ENCODE assay signal across 11 mouse cellular contexts in the genomic region with DNA sequence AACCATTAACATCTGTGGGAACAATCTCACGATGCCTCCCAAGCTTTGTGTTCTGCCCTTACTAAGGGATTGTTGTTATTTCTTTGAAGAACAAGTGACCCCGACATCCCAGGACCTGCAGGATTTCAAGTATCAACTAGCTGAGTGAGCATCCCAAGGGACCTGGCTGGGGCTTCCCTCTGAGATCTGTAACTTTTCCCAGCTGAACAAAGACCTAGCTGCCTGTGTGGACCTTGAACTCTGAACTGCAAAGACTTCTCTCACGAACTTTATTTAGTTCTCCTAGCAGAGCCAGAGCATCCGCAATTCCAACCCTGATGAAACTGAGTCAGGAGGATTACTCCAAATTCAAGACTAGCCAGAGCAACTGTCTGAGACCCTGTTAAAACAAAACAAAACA. TPM values are rescaled to one million over a fixed set of nuclear protein-coding genes. Genes with fewer than 3 reads are reported as not detected.
DNase-seq lines count a peak whose midpoint lies in the region; ATAC-seq and TF ChIP-seq lines count a peak whose summit lies in the region.
"Had no signal": no experiment of that assay in that cellular context is flagged by ENCODE, and none has a peak within 500 bp of the region (broad histone marks: within the 10 kb centered on the region; RNA-seq: fewer than 3 reads in every experiment).

No protein-coding gene starts in this region.

- H3K27ac ChIP-seq in heart, embryonic 14.5 days (replicated peaks in 1 of 2; ENCODE audit: control insufficient read depth in 1 of 2, insufficient read depth in 1 of 2, low read depth in 2 of 2, low read length in 2 of 2) = no peak overlapping the region
- no peak overlapping the region for H3K27ac ChIP-seq in neural tube, embryonic 15.5 days (replicated peaks)
- H3K27ac ChIP-seq in liver, embryonic 11.5 days (ENCODE audit: low read depth, low read length) = no peak overlapping the region
- H3K27ac ChIP-seq in heart, adult 2 months = no peak overlapping the region; the same call in 1 of the 2 replicates
- H3K27ac ChIP-seq: hindbrain, embryonic 15.5 days had no signal

- no peak for DNase-seq in heart, postnatal 10 days
- DNase-seq in neural tube, embryonic 10.5 days (ENCODE audit: extremely low spot score, low spot score) = no peak
- DNase-seq in liver, embryonic 11.5 days (ENCODE audit: low spot score) = no peak
- no peak for DNase-seq in cerebellum, adult 8-10 months
- no peak for DNase-seq in heart, adult 2 months
- DNase-seq: spleen, adult 18-20 months had no signal

- 60% methylated on average over 4 of the region's 4 CpGs for WGBS in heart, embryonic 14.5 days
- WGBS in neural tube, embryonic 15.5 days = 72% methylated on average over 4 of the region's 4 CpGs
- WGBS in liver, embryonic 11.5 days = 73% methylated on average over 4 of the region's 4 CpGs
- 45% methylated on average over 4 of the region's 4 CpGs for WGBS in heart, adult 2 months

- no peaks in the 10 kb centered on the region for H3K27me3 ChIP-seq in heart, embryonic 14.5 days (ENCODE audit: control insufficient read depth, insufficient read depth, low read length)
- no peaks in the 10 kb centered on the region for H3K27me3 ChIP-seq in neural tube, embryonic 15.5 days (replicated peaks)
- no peaks in the 10 kb centered on the region for H3K27me3 ChIP-seq in liver, embryonic 11.5 days (replicated peaks; ENCODE audit: control insufficient read depth, insufficient read depth, low read length)
- H3K27me3 ChIP-seq in heart, adult 2 months (ENCODE audit: control insufficient read depth, insufficient read depth, low read length) = no peaks in the 10 kb centered on the region
- H3K27me3 ChIP-seq: hindbrain, embryonic 15.5 days; megakaryocyte, embryonic 14.5 days had no signal

- no peak for TF ChIP-seq EP300 in heart, adult 2 months (IDR thresholded peaks at IDR 0.05; ENCODE audit: insufficient read depth, low read depth, low read length)

- no peak for TF ChIP-seq POLR2A in heart, adult 2 months (IDR thresholded peaks at IDR 0.05; ENCODE audit: insufficient read depth, low read depth, low read length)

- TF ChIP-seq CTCF in heart, adult 2 months (IDR thresholded peaks at IDR 0.05) = no peak

- H3K4me1 ChIP-seq in heart, embryonic 14.5 days (ENCODE audit: control insufficient read depth in 2 of 2, insufficient read depth in 2 of 2, low read length in 2 of 2) = peaks cover 7 to 27% of the 10 kb centered on the region in 2 experiments
- peaks cover 25% of the 10 kb centered on the region for H3K4me1 ChIP-seq in neural tube, embryonic 15.5 days
- H3K4me1 ChIP-seq in liver, embryonic 11.5 days (replicated peaks; ENCODE audit: control insufficient read depth, insufficient read depth, low read length) = peaks cover 15% of the 10 kb centered on the region
- peaks cover 6% of the 10 kb centered on the region for H3K4me1 ChIP-seq in heart, adult 2 months (ENCODE audit: control insufficient read depth, insufficient read depth, low read length)

- no peak for ATAC-seq in heart, embryonic 14.5 days (ENCODE audit: insufficient number of reproducible peaks, insufficient read depth, low FRiP score, low read depth)
- no peak for ATAC-seq in neural tube, embryonic 15.5 days (ENCODE audit: low FRiP score)
- no peak for ATAC-seq in liver, embryonic 11.5 days (replicated peaks; ENCODE audit: low FRiP score)
- ATAC-seq in megakaryocyte-erythroid progenitor cell, adult 5-6 weeks (replicated peaks; ENCODE audit: low FRiP score, low TSS enrichment, poor library complexity, severe bottlenecking) = no peak

- no peaks in the 10 kb centered on the region; the same call in none of the 2 replicates for H3K79me2 ChIP-seq in heart, adult 2 months (replicated peaks; ENCODE audit: control insufficient read depth, insufficient read depth, low read length)

- H3K4me2 ChIP-seq in heart, embryonic 14.5 days (ENCODE audit: low read length) = 0 out of 2 replicates have a peak overlapping the region, but pooled peaks have one; percentile 78
- peak overlapping the region; percentile 80 for H3K4me2 ChIP-seq in neural tube, embryonic 15.5 days
- peak overlapping the region; percentile 82; the same call in 1 of the 2 replicates for H3K4me2 ChIP-seq in liver, embryonic 11.5 days

- no peak overlapping the region for H3K4me3 ChIP-seq in heart, embryonic 14.5 days (ENCODE audit: control insufficient read depth in 1 of 2, insufficient read depth in 1 of 2, low read depth in 1 of 2, low read length in 2 of 2)
- no peak overlapping the region for H3K4me3 ChIP-seq in neural tube, embryonic 15.5 days (replicated peaks)
- H3K4me3 ChIP-seq in liver, embryonic 11.5 days (ENCODE audit: low read depth, low read length) = no peak overlapping the region
- H3K4me3 ChIP-seq in heart, adult 2 months = no peak overlapping the region

- H3K36me3 ChIP-seq in heart, embryonic 14.5 days (ENCODE audit: control insufficient read depth, insufficient read depth, low read length) = no peaks in the 10 kb centered on the region
- no peaks in the 10 kb centered on the region for H3K36me3 ChIP-seq in neural tube, embryonic 15.5 days
- no peaks in the 10 kb centered on the region for H3K36me3 ChIP-seq in liver, embryonic 11.5 days (ENCODE audit: control insufficient read depth, insufficient read depth, low read length)
- H3K36me3 ChIP-seq in heart, adult 2 months (ENCODE audit: control insufficient read depth, insufficient read depth, low read length) = no peaks in the 10 kb centered on the region; the same call in none of the 2 replicates
- H3K36me3 ChIP-seq: hindbrain, embryonic 15.5 days had no signal

- H3K9me3 ChIP-seq in heart, embryonic 14.5 days (ENCODE audit: control insufficient read depth, low read length) = no peaks in the 10 kb centered on the region
- no peaks in the 10 kb centered on the region for H3K9me3 ChIP-seq in neural tube, embryonic 15.5 days (replicated peaks)
- no peaks in the 10 kb centered on the region for H3K9me3 ChIP-seq in liver, embryonic 11.5 days (ENCODE audit: control insufficient read depth, low read length)
- H3K9me3 ChIP-seq: hindbrain, embryonic 15.5 days had no signal

- H3K9ac ChIP-seq in heart, embryonic 14.5 days (ENCODE audit: low read length) = no peak overlapping the region; the same call in 1 of the 2 replicates
- H3K9ac ChIP-seq in neural tube, embryonic 15.5 days (replicated peaks) = no peak overlapping the region
- H3K9ac ChIP-seq in liver, embryonic 11.5 days (ENCODE audit: low read depth, low read length) = no peak overlapping the region
- no peak overlapping the region for H3K9ac ChIP-seq in heart, adult 2 months (ENCODE audit: low read depth, low read length)
- H3K9ac ChIP-seq: hindbrain, embryonic 15.5 days had no signal

- intact Hi-C loops in heart, postnatal 10 days (cut with DNase I) = loop anchor here (5.0 kb wide), 1 partner anchor 207 kb away; a partner anchor contains a TSS
- intact Hi-C loops in heart, adult 2 months (cut with DNase I) = loop anchor here (5.0 kb wide), 1 partner anchor 207 kb away; a partner anchor contains a TSS

RNA-seq across cellular contexts. Expression of a gene that starts 2.4 kb away (rescaled TPM):
- 95.1 and 96.4 TPM in 2 replicates for polyA plus RNA-seq in heart, embryonic 14.5 days (2014; fragmentation: Nextera tagmentation; extraction: Ambion mirVana)
- total RNA-seq in heart, postnatal 10 days (2021) = 10 to 100 TPM; 82.7 to 83.3 TPM
- 66.1 and 69.8 TPM in 2 replicates for polyA plus RNA-seq in neural tube, embryonic 15.5 days (2015; fragmentation: Nextera tagmentation; extraction: Ambion mirVana)
- polyA plus RNA-seq in liver, embryonic 11.5 days (2014; fragmentation: Nextera tagmentation; extraction: Ambion mirVana) = 90.6 and 98.4 TPM in 2 replicates
- total RNA-seq in megakaryocyte-erythroid progenitor cell, adult 5-6 weeks (2014; fragmentation: Nextera tagmentation) = 93.3 and 99.1 TPM in 2 replicates
- total RNA-seq in megakaryocyte-erythroid progenitor cell, adult 5-6 weeks (2017) = 76.1 and 91.7 TPM in 2 replicates
- 100 to 1,000 TPM in 1 of 2 experiments, 10 to 100 TPM in 1; 85.8 to 101 TPM for total RNA-seq in heart, adult 2 months (2021)
- 70.1 and 94.1 TPM in 2 replicates for polyA plus RNA-seq in heart, adult 2 months (2012; rRNA removed)

RNA-seq across cellular contexts. Expression of a gene that starts 55.2 kb away (rescaled TPM):
- 50.0 and 53.6 TPM in 2 replicates for polyA plus RNA-seq in heart, embryonic 14.5 days (2014; fragmentation: Nextera tagmentation; extraction: Ambion mirVana)
- 10 to 100 TPM; 53.6 to 85.5 TPM for total RNA-seq in heart, postnatal 10 days (2021)
- 44.0 and 46.7 TPM in 2 replicates for polyA plus RNA-seq in neural tube, embryonic 15.5 days (2015; fragmentation: Nextera tagmentation; extraction: Ambion mirVana)
- 27.9 and 29.6 TPM in 2 replicates for polyA plus RNA-seq in liver, embryonic 11.5 days (2014; fragmentation: Nextera tagmentation; extraction: Ambion mirVana)
- total RNA-seq in megakaryocyte-erythroid progenitor cell, adult 5-6 weeks (2014; fragmentation: Nextera tagmentation) = 38.7 and 48.9 TPM in 2 replicates
- 37.6 and 40.9 TPM in 2 replicates for total RNA-seq in megakaryocyte-erythroid progenitor cell, adult 5-6 weeks (2017)
- 10 to 100 TPM; 68.6 to 80.4 TPM for total RNA-seq in heart, adult 2 months (2021)
- polyA plus RNA-seq in heart, adult 2 months (2012; rRNA removed) = 20.4 and 37.3 TPM in 2 replicates

RNA-seq across cellular contexts. Expression of a gene that starts 55.8 kb away (rescaled TPM):
- 16.6 and 18.7 TPM in 2 replicates for polyA plus RNA-seq in heart, embryonic 14.5 days (2014; fragmentation: Nextera tagmentation; extraction: Ambion mirVana)
- 1 to 10 TPM; 6.5 to 8.2 TPM for total RNA-seq in heart, postnatal 10 days (2021)
- 41.0 and 49.0 TPM in 2 replicates for polyA plus RNA-seq in neural tube, embryonic 15.5 days (2015; fragmentation: Nextera tagmentation; extraction: Ambion mirVana)
- polyA plus RNA-seq in liver, embryonic 11.5 days (2014; fragmentation: Nextera tagmentation; extraction: Ambion mirVana) = 114 and 120 TPM in 2 replicates
- 51.2 and 73.7 TPM in 2 replicates for total RNA-seq in megakaryocyte-erythroid progenitor cell, adult 5-6 weeks (2014; fragmentation: Nextera tagmentation)
- 99.9 and 100 TPM in 2 replicates for total RNA-seq in megakaryocyte-erythroid progenitor cell, adult 5-6 weeks (2017)
- 1 to 10 TPM; 5.0 to 6.2 TPM for total RNA-seq in heart, adult 2 months (2021)
- 5.3 and 5.6 TPM in 2 replicates for polyA plus RNA-seq in heart, adult 2 months (2012; rRNA removed)
